Mouse (Mus musculus): Measurements from ENCODE around the gene Hist1h2ag. TPM values are rescaled to one million over a fixed set of nuclear protein-coding genes. Genes with fewer than 3 reads are reported as not detected.
"Not testable (repeated sequence)": the region's sequence is repeated elsewhere in the genome, so short reads cannot be mapped to it uniquely, and the experiment has no call there.

Gene Hist1h2ag
- total RNA-seq (2021): 10 to 100 TPM in 1 of 2 experiments, 1 to 10 TPM in 1; 7.9 to 12.1 TPM

DNA sequence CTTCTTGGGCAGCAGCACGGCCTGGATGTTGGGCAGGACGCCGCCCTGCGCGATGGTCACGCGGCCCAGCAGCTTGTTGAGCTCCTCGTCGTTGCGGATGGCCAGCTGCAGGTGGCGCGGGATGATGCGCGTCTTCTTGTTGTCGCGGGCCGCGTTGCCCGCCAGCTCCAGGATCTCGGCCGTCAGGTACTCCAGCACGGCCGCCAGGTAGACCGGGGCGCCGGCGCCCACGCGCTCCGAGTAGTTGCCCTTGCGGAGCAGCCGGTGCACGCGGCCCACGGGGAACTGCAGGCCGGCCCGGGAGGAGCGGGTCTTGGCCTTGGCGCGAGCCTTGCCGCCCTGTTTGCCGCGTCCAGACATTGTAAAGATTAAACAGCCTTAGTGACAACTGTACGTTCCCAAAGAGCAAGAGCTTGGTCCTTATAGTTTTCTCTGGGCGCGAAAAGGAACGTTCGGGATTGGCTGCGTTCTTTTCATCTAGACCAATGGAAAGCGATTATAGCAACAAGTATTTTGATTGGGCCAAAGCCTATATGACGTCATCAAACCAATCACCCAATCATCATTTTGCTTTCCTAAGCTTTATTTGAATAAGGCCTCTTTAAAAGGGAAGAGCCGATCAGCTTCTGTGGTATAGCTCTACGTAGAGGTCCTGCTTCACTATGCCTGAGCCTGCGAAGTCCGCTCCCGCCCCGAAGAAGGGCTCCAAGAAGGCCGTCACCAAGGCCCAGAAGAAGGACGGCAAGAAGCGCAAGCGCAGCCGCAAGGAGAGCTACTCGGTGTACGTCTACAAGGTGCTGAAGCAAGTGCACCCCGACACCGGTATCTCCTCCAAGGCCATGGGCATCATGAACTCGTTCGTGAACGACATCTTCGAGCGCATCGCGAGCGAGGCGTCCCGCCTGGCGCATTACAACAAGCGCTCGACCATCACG lies at the start of gene Hist1h2ag, which contains the start of gene Hist1h2bj:
Gene Hist1h2ag, minus strand, starts transcription at position 377 of the 935 bp plus-strand sequence.
Gene Hist1h2bj, plus strand, starts transcription at position 647 of the 935 bp plus-strand sequence.
- intact Hi-C loops (cut with DNase I): loop anchor here (5.0 to 10.0 kb wide), 5 partner anchors 218 to 1704 kb away; partner anchors contain the start of genes Hist1h1t, Hist1h2bb, Hist1h3c and Hist1h4c
- peak; percentile 83 for DNase-seq (ENCODE audit: low spot score)

DNA sequence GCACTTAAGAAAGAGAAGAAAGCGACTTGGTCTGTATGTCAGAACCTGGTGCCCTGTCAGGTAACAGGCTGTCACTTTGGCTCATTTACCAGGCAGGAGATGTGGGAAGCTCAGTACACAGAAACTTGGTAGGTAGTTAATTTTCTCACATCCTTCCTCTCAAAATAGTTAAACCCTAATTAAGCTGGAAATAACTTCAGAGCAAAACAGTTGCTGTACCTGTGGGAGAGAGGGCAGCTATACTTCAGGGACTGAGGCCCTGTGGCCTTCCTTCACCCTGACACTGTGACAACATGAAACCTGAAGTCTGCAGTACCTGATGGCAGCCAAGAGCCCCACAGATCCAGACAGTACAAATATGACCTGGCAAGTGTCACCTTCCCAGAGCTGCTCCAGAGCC lies 41.4 kb upstream of the Hist1h2ag start, which contains the start of gene Vmn1r188:
Gene Vmn1r188, plus strand, starts transcription at position 301 of the 400 bp plus-strand sequence.
- DNase-seq (ENCODE audit: low spot score); intact Hi-C loops (cut with DNase I): not testable (repeated sequence)

DNA sequence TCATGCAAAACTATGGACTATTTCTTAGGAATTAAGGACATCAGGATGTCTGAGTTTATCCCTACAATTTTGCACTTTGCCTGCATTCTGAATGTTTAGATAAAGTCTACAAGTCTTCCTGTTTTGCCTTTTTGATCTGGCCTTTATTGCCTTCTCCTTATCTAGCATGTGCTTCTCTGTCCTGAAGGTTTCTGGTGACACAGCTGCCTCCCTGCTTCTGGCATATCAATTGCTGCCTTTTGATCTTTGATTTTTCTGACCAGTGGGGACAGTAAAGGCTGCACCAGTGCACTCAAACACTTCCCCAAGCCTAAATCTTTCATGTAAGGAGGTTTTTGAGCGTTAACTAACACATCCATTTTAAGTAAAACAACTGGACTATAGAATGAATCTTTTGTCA lies 20.7 kb upstream of the Hist1h2ag start:
- DNase-seq (ENCODE audit: low spot score): no peak
- intact Hi-C loops (cut with DNase I): no loop called here

- intact Hi-C loops (cut with DNase I): no loop called here
- DNase-seq (ENCODE audit: low spot score): no peak
Measured at GRCm38 (mm10) chr13:22061422-22061821, 18.7 kb upstream of the Hist1h2ag start.

DNA sequence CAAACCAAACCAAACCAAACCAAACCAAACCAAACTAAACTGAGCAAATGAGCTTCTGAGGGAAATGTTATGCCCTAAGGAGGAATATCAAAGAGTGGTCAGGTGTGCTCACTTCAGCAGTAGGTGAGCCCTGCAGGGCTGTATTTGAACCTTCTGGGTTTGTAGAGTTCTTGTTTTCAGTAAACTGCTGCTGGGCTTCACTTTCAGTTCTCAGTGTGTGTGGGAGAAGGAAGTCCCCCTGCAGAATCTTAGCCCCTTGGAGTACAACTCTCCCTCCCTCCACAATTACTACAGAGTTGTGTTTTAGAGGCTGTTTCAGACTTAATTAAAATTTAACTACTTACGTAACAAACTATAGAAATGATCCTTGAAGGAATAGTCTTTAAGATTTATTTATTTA lies 11.0 kb upstream of the Hist1h2ag start:
- intact Hi-C loops (cut with DNase I): no loop called here
- DNase-seq (ENCODE audit: low spot score): no peak

GRCm38 (mm10) chr13:22051523-22051859 lies 8.7 kb upstream of the Hist1h2ag start:
- intact Hi-C loops (cut with DNase I): no loop called here
- no peak for DNase-seq (ENCODE audit: low spot score)

DNA sequence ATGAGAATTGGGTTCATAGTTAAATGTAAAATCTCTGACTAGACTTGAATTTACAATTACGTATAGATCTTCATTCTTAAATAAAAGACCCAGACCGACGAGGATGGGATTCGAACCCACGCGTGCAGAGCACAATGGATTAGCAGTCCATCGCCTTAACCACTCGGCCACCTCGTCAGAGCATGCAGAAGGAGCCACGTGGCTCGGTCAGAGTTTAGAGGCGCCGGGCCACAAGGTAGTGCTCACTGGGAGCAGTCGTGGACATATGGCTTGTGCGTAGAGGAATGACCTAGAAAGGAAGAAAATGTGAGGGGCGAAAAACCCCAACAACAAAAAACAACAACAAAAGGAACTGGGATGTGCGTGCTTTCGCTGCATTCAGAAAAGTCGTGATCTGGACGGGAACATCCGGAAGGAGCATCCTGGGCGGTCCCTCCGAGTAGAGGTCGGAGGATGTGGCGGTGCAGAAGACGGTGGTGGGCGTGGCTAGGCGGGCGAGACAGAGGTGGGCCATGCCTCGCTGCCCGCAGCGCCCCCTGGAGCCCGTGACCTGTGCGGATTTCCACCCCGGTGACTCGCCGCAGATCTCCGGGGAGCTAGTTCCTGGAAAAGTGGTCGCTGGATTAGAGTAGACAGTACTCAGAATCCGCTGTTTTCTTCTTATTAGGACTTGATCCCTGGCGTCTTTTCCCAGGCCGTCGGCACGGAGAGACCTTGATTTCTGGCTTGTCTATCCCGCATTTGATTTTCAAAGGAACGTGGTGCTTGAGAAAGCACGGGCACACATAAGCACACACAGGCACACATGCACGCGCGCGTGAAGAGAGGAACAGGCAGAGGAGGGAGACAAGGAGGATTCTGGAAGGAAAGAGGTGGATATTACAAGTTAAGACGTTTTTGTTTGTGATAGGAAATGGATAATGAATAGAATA lies 8.1 kb upstream of the Hist1h2ag start:
- intact Hi-C loops (cut with DNase I): no loop called here
- DNase-seq (ENCODE audit: low spot score): peak; percentile 76

- intact Hi-C loops (cut with DNase I): loop anchor here (5.0 to 10.0 kb wide), 3 partner anchors 225 to 1315 kb away; partner anchors contain the start of gene Zfp322a
- no peak for DNase-seq (ENCODE audit: low spot score)
Measured at GRCm38 (mm10) chr13:22049737-22050440, 7.1 kb upstream of the Hist1h2ag start.

DNA sequence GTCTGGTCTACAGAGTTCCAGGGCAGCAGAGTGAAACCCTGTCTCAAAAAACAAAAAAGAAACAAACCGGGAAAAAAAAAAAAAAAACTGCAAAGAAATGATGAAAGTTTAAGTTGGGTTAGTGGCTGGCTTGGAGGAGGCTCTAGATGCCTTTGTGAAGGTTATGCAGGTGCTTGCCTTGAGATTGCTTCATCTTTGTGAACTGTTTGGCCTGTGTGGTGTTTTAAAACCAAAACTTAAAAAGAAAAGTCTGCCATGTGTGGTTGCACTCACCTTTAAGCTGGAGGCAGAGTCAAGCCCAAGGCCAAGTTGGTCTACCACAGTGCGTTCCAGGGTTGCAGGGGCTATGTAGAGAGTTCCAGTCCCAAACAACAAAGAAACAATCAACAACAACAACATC lies 6.3 kb upstream of the Hist1h2ag start:
- intact Hi-C loops (cut with DNase I): loop anchor here (5.0 to 10.0 kb wide), 3 partner anchors 224 to 1316 kb away; partner anchors contain the start of gene Zfp322a
- no peak for DNase-seq (ENCODE audit: low spot score)

DNA sequence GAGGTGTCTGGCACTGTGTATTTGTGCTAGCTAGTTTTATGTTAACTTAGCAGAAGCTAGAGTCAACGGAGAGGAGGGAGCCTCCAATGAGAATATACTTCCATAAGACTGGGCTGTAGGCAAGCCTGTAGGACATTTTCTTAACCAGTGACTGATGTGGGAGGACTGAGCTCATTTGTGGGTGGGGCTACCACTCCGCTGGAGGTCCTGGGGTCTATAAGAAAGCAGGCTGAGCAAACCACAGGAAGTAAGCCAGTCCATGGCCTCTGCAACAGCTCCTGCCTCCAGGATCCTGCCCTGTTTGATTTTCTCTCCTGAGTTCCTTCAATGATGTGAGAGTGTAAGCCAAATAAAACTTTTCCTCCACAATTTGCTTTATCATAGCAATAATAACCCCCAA lies 2.6 kb upstream of the Hist1h2ag start:
- no peak for DNase-seq (ENCODE audit: low spot score)
- intact Hi-C loops (cut with DNase I): loop anchor here (5.0 to 10.0 kb wide), 3 partner anchors 221 to 1319 kb away; partner anchors contain the start of gene Zfp322a

- intact Hi-C loops (cut with DNase I): loop anchor here (5.0 to 10.0 kb wide), 6 partner anchors 220 to 1703 kb away; partner anchors contain the start of genes Hist1h1t, Hist1h2bb, Hist1h3c and Hist1h4c
- no peak for DNase-seq (ENCODE audit: low spot score)
Measured at GRCm38 (mm10) chr13:22044432-22045155, 1.9 kb upstream of the Hist1h2ag start.

DNA sequence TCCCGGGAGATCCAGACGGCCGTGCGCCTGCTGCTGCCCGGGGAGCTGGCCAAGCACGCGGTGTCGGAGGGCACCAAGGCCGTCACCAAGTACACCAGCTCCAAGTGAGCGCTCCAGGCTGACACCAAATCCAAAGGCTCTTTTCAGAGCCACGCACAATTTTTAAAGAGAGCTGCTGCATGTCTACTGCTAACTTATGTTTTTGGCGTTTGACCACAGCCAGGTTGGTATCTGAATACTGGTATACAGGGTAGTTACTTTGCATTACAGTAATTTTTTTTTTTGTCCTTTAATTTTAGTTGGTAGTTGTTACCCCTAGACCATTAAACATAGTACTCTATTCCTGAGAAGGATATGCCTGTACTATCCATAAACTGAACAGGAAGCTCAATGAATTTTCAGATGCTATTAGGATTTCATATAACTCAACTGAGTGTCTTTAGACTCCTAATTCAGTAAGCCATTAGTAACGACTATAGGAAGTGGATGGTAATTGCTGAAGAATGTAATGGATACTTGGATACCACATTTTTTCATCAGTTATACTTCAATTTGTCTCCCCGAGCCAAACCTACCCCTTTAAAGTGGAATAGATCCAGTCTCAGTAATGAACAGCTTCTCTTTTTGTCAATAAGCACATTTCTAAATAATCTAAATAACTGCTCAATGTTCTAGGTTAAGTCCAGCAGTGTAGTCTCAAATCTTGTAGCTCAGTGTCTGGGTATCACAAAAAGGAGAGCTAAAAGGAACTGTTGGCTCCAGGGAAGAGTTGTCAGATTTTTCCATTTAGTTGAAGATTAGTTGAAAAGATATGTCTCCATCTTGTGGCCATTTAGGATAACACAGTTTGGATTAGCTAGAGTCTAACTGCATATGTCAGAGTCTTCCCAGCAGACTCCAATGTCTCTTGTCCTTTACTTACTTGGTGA lies 1.0 kb upstream of the Hist1h2ag start:
- intact Hi-C loops (cut with DNase I): loop anchor here (5.0 to 10.0 kb wide), 5 partner anchors 219 to 1704 kb away; partner anchors contain the start of genes Hist1h1t, Hist1h2bb, Hist1h3c and Hist1h4c

DNA sequence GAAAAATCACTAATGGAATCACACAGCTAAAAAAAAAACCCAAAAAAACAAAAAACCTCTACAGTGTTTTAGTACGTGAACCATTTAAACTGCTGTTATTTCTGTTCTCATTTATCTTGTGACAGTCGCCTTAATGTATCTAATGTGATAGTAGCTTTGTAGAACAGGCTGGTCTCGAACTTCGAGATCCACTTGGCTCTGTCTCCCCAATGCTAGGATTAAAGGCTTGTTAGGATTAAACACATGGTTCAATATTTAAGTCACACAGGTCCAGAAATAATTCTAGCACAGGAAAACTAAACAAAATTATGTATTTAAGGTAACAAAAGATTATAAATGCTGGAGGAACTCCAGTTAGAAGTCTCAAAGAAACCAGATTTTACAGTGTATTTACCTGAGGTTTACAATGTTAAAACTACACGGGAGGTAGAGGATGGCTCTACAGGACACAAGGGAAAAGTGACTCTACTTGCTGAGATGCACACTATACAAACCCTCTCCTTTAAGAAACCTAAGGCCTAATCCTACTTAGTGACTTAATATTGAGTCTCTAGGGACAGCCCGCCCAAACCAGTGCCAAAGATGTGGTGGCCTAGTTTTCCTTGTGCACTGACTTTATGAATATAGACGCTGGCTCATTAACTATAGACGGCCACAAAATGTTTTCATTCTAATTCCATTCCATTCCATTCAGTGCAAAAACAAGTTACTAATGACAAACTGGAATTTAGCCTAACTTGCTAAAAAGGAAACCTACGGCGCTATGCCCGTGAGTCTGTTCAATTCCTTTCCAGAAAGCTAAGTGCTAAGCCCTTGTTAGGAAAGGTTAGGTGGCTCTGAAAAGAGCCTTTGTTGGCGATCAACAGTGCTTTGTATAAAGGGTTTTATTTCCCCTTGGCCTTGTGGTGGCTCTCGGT lies 835 bp downstream of the Hist1h2ag start:
- DNase-seq (ENCODE audit: low spot score): no peak
- intact Hi-C loops (cut with DNase I): loop anchor here (5.0 to 10.0 kb wide), 5 partner anchors 217 to 1705 kb away; partner anchors contain the start of genes Hist1h1t, Hist1h2bb, Hist1h3c and Hist1h4c

More for the DNA sequence above, 1.0 kb upstream of the Hist1h2ag start:
- no peak for DNase-seq (ENCODE audit: low spot score)

- peak; percentile 89 for DNase-seq (ENCODE audit: low spot score)
- intact Hi-C loops (cut with DNase I): loop anchor here (5.0 to 10.0 kb wide), 5 partner anchors 216 to 1706 kb away; partner anchors contain the start of genes Hist1h1t, Hist1h2bb, Hist1h3c and Hist1h4c
Measured at GRCm38 (mm10) chr13:22041142-22041536, 1.6 kb downstream of the Hist1h2ag start, which contains the start of gene Hist1h4i. Hist1h4i (minus strand) TSS chr13:22041362.

DNA sequence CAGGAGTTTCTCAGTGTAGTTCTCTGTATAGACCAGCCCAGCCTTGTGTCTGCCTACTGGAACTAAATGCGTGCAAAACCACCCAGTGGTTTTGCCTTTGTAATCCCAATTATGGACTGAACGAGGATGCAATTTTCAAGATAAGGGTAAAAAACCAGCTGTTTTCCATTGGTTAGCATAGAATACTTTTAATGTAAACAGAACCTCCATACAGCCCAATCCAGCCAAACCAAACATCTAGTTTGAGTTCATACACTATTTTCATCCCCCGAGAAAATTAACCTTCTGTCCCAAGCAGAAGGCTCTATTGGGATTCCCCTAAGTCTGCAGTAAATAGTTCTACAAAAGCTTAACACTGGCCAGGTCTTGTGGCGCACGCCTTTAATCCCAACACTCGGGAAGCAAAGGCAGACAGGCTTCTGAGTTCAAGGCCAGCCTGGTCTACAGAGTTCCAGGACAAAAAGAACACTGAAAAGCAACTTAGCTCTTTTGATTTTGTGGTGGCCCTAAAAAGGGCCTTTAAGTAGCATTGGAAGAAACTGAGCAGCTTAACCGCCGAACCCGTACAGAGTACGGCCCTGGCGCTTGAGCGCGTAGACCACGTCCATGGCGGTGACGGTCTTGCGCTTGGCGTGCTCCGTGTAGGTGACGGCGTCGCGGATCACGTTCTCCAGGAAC lies 2.1 kb downstream of the Hist1h2ag start:
- intact Hi-C loops (cut with DNase I): loop anchor here (5.0 to 10.0 kb wide), 5 partner anchors 216 to 1707 kb away; partner anchors contain the start of genes Hist1h1t, Hist1h2bb, Hist1h3c and Hist1h4c
- no peak for DNase-seq (ENCODE audit: low spot score)
